Mouse (Mus musculus) layer of hippocampus, postnatal 36 days (tissue): ENCODE measurements around the gene Vax2. TPM values are rescaled to one million over a fixed set of nuclear protein-coding genes. Genes with fewer than 3 reads are reported as not detected.

Experiments used
- DNase-seq, 2 experiments: peaks; one replicate each; pipeline ENCODE4 v3.0.0; 2022
- total RNA-seq, 2 experiments: library from RNA; stranded (reverse); gene quantifications; 2 replicates each; pipeline ENCODE4 v1.2.3; 2021

The Vax2 gene
- total RNA-seq, 2 experiments from 2014 or later, result not detected

DNA sequence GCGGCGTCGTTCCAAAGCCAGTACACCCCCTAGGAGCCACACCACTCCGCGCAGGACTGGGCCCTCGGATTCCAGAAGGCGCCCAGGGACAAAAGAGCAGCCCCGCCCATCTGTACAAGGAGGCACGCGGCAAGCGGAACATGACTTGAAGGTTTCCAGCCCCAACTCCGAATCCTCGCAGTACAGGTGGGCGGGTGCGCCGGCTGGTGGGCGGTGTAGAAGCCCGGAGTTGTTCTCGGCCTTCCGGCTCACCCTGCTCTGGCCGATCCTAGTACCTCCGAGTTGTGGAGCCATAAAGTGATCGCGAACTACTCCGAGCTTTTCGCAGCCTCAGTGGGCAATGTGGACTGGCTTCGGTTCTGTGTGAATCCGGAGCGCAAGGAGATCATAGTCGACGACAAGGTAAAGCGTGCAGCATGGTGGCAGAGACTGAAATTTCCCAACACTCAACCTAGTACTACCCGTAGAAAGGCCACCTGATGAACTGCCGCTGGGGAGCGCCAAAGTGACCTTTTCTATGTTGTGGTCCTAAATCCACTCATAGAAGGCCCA is 51.9 kb downstream of the Vax2 start:
- no peak for DNase-seq

DNA sequence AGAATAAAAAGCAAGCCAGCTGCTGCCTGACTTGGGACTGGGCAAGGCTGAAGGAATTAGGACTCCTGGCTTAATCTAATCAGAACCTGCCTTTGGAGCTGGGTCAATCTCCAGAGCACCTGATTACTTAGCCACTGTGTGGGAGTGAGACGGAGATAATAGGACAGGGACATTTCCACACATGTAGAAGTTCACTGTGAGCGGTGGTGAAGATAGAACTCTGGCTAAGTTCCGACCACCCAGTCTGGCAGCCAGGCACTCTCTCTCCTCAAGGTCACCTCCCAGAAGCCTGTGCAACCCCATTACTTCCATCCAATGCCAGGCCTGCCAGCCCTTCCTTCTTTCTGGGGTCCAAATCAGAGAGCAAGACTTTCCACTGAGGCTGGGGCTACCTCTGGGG is 55.9 kb downstream of the Vax2 start:
- DNase-seq, result no peak

DNA sequence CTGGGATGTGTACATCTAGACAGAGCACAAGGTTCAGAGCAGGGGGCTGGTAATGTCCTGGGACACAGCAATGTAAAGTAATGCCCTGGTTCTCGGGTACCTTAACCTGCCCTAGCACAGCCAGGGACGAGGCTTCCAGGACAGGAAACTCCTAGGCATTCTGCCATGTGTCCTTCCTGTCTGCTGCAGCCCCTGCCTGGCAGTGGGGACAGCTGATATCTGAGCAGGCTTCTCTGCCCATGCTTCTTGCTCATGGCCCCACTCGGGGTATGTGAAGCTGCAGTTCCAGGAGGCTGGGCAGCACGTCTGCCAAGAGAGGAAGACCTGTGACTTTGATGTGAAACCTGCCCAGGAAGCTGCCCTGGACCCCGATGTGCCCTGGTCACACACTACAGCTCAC is 57.4 kb downstream of the Vax2 start:
- no peak for DNase-seq

DNA sequence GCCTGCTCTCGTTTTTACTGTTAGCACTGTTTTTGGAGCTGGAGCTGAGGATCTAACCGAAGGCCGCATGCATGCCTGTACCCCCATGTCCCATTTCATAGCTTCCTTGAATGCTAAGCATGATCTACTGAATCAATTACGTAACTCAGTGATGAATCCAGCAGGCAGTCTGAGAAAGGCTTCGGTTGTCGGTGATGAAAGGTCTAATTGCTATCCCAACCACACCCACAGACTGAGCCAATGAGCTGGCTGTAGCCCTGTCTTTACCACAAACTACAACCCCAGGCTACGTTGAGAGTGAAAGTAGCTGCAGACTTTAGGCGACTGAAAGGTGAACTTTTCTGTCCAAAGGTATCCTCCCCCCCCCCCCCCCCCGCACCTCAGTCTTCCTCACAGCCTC is 63.1 kb downstream of the Vax2 start:
- DNase-seq, result no peak

DNA sequence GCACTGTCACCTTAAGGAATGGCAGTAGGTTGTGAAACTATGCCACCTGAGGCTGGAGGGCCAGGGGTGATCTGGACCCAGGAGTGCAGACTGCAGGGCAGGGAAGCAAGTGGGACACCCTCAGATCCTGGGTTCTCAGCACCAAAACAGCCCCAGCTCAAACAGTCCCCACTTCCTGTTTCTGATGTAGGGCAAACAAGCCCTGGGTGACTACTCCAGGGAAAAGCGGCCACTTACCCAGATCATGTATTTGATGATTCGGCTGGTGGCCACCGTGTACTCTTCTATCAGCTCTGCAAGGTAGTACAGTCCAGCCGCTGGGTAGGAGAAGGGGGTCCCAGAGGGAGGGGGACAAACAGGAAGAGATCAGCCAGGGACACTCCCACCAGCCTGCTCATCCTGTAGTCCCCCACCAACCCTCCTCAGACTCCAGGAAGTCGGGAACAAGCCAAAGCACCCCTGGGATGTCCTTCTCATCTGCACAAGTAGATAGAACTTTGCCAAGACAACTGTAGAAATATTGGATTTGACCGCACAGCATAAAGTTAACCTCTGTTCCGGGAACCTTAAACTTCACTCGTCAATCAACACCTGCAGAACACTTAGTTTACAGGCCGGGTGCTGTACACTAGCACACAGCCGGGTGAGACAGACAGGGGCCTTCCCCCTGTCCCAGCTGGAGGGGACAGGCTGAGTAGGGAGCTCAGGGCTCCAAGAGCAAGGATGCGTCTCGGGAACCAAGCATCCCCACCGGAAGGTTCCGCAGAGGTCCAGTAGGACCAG is 63.9 kb downstream of the Vax2 start:
- no peak for DNase-seq

DNA sequence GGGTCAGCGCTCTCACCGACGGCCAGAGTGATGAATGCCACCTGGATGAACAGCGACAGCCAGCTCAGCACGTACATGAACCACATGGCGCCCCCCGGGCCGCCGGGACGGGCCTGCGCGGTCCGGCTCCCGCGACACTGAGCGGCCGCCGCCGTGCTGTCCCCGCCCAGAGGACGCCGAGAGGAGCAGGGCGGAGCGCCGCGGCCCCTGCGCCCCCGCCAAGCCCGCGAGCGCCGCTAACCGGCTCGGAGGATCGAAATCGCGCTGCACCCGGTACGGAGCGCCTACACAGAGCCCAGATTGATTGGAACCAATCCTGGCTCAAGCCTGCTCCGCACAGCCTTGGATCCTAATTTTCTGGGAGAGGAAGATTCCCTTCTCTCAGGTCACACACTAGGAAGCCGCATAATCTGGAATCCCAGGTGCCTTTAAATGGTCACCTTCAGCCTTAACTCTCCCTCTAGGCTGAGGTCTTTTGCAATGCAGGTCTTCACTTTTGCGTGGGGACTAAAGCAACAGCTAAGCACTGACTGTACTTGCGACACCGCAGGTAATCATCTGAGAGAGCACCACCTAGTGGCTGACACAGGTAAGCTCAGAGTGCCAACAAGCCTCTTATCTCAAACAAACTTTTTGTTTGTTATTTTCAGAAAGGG is 64.7 kb downstream of the Vax2 start, which contains the start of gene Tex261:
TSS of gene Tex261 (minus strand) at position 176 of the 656 bp plus-strand sequence.
- DNase-seq, result peak; percentile 91

DNA sequence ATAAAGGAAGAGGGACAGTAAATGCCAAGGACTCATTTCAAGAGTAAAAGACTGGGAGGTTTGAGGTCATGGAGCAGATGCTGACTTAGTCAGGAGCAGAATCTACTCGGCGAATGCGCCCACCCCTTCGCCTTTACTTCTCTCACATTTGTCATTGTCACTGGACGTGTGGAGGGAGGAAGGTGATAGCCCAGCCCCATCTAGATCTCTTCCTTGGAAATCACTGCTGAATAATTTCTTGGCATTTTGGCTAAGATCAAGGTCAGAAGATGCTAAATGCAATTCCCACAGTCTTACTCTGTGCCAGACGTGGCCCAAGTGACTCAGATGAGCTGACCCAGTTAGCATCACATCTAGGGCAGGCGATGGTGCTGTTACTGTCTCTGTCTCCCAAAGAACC is 67.2 kb downstream of the Vax2 start:
- no peak for DNase-seq

DNA sequence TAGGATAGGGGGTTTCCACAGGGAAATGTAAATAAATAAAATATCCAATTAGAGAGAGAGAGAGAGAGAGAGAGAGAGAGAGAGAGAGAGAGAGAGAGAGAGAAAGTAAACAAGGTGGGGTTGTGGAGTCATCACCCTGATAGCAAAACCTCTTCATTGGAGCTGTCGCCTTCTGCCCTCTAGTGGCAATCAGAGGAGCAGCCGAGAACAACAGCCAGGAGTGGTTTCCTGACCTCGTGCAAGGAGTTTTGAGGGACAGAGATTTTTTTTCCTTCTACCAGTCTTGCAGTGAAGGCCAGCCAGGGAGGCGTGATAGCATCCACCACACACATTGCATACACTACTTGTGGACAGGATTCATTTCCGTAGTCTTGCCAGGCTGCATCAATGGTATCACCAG is 68.0 kb downstream of the Vax2 start:
- DNase-seq, result no peak

DNA sequence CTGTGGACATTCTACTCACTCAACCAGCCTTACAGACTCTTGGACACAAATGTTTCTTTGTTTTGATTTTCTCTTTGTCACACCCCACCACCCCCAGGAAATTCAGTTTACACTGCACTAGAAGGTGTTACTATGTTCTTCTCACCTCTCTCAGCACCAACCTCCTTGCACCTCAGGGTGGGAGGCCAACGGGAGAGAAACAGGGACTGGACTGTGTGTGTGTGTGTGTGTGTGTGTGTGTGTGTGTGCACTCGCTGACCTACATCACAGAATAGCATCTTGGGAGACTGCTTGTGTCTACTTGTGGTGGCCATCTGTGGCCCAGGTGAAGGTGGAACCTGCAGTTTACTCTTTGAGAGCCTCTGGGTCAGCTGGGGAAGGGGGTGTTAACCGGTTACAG is 75.4 kb downstream of the Vax2 start:
- DNase-seq, result no peak

Other genes with a start within 250 kb of the Vax2 start
- gene Dguok, start 204.3 kb upstream of the Vax2 start, total RNA-seq, result 10 to 100 TPM; 32.7 to 41.9 TPM
- not detected for gene Actg2, start 175.0 kb upstream of the Vax2 start, total RNA-seq
- 10 to 100 TPM; 34.3 to 34.7 TPM for gene Stambp, start 138.5 kb upstream of the Vax2 start, total RNA-seq
- gene Clec4f, start 55.1 kb upstream of the Vax2 start, total RNA-seq, result not detected
- gene Cd207, start 33.4 kb upstream of the Vax2 start, total RNA-seq, result not detected
- under 1 TPM in 1 of 2 experiments, not detected in 1; 0.35 TPM for gene Atp6v1b1, start 31.7 kb downstream of the Vax2 start, total RNA-seq
- not detected for gene Ankrd53, start 51.4 kb downstream of the Vax2 start, total RNA-seq
- 10 to 100 TPM; 46.4 to 54.8 TPM for gene Tex261, start 64.5 kb downstream of the Vax2 start, total RNA-seq
- gene Nagk, start 83.7 kb downstream of the Vax2 start, total RNA-seq, result 10 to 100 TPM; 40.7 to 42.2 TPM
- 10 to 100 TPM; 44.7 to 56.6 TPM for gene Paip2b, start 120.5 kb downstream of the Vax2 start, total RNA-seq
- gene Zfp638, start 155.8 kb downstream of the Vax2 start, total RNA-seq, result 100 to 1,000 TPM; 140 to 149 TPM